Mouse (Mus musculus) forebrain, embryonic 11.5 days (tissue): ENCODE results near the gene Igfbp7. TPM values are rescaled to one million over a fixed set of nuclear protein-coding genes. Genes with fewer than 3 reads are reported as not detected.

ENCODE experiments used
- ATAC-seq: fragments of 200-750 bp; cut with Nextera tagmentation; replicated peaks from 2 replicates; pipeline ENCODE4 v1.8.0; 2017; ENCODE audit warnings: moderate TSS enrichment; ENCODE audit not compliant: low FRiP score
- DNase-seq: peaks from one replicate; pipeline ENCODE4 v3.0.0-alpha.2; 2017; ENCODE audit warnings: low spot score
- H3K27ac ChIP-seq: fragments of 300-500 bp; sonication (generic); 2 replicates; pipeline ENCODE4 v1.5.1; 2014; ENCODE audit warnings: low read depth, low read length
- H3K27me3 ChIP-seq: fragments of 300-500 bp; sonication (generic); 2 replicates; pipeline ENCODE4 v1.6.1; 2014; ENCODE audit warnings: mild to moderate bottlenecking, low read length, mixed read lengths; ENCODE audit not compliant: control insufficient read depth, insufficient read depth
- H3K36me3 ChIP-seq: fragments of 300-500 bp; sonication (generic); 2 replicates; pipeline ENCODE4 v1.6.1; 2014; ENCODE audit warnings: mild to moderate bottlenecking, low read length, moderate library complexity, mixed read lengths; ENCODE audit not compliant: control insufficient read depth, insufficient read depth
- H3K4me1 ChIP-seq: fragments of 300-500 bp; sonication (generic); replicated peaks from 2 replicates; pipeline ENCODE4 v1.6.1; 2014; ENCODE audit warnings: low read length, mixed read lengths; ENCODE audit not compliant: control insufficient read depth, insufficient read depth
- H3K4me2 ChIP-seq: fragments of 300-500 bp; sonication (generic); 2 replicates; pipeline ENCODE4 v1.6.1; 2014; ENCODE audit warnings: low read depth, mild to moderate bottlenecking, low read length, moderate library complexity, mixed read lengths; ENCODE audit not compliant: severe bottlenecking
- H3K4me3 ChIP-seq: fragments of 300-500 bp; sonication (generic); 2 replicates; pipeline ENCODE4 v1.5.1; 2014; ENCODE audit warnings: low read depth, low read length
- H3K9ac ChIP-seq: fragments of 300-500 bp; sonication (generic); 2 replicates; pipeline ENCODE4 v1.6.1; 2014; ENCODE audit warnings: low read length
- H3K9me3 ChIP-seq: fragments of 300-500 bp; sonication (generic); 2 replicates; pipeline ENCODE4 v1.6.1; 2016; ENCODE audit warnings: low read length, mixed read lengths; ENCODE audit not compliant: control insufficient read depth
- WGBS: fragments of 180-500 bp; shearing (Covaris S2); extraction: QIAGEN DNeasy Blood & Tissue Kit; methylation state at CpG from one replicate; pipeline ENCODE4 v1.1.7; 2014; 5-methylcytosine and 5-hydroxymethylcytosine counted together
- polyA plus RNA-seq: library from polyadenylated mRNA; unstranded; fragments of >200 nt; fragmentation: Nextera tagmentation; extraction: Ambion mirVana; gene quantifications from 2 replicates; pipeline ENCODE4 v1.2.1, GENCODE M21; 2014

Igfbp7 gene
- polyA plus RNA-seq, 1 experiment from 2014 or later = 15.4 TPM

- Histone ChIP-seq H3K27me3 (no peaks in the 10 kb centered on the region), H3K27ac (no peak overlapping the region), H3K36me3 (no peaks in the 10 kb centered on the region), H3K4me2 (no peak overlapping the region), H3K4me1 (no peaks in the 10 kb centered on the region), H3K9ac (no peak overlapping the region), H3K9me3 (no peaks in the 10 kb centered on the region), H3K4me3 (no peak overlapping the region)
- 83% methylated on average over 9 of the region's 9 CpGs for WGBS
- DNase-seq (no peak), ATAC-seq (no peak)
Observed at GRCm38 (mm10) chr5:77433561-77433960, 25.7 kb upstream of the Igfbp7 start.

- Histone ChIP-seq H3K36me3 (no peaks in the 10 kb centered on the region), H3K27ac (no peak overlapping the region), H3K4me2 (no peak overlapping the region), H3K4me3 (no peak overlapping the region), H3K9me3 (no peaks in the 10 kb centered on the region), H3K4me1 (no peaks in the 10 kb centered on the region), H3K27me3 (no peaks in the 10 kb centered on the region), H3K9ac (no peak overlapping the region)
- no peak for DNase-seq
- no peak for ATAC-seq
- 60% methylated on average over 3 of the region's 3 CpGs for WGBS
Observed at GRCm38 (mm10) chr5:77433119-77433518, 25.3 kb upstream of the Igfbp7 start.

GRCm38 (mm10) chr5:77432446-77432845 lies 24.6 kb upstream of the Igfbp7 start:
- WGBS = 79% methylated on average over 2 of the region's 2 CpGs
- H3K4me3 ChIP-seq = no peak overlapping the region
- H3K4me1 ChIP-seq = no peaks in the 10 kb centered on the region
- H3K9me3 ChIP-seq = no peaks in the 10 kb centered on the region
- ATAC-seq (no peak), DNase-seq (no peak)
- no peak overlapping the region for H3K9ac ChIP-seq
- no peaks in the 10 kb centered on the region for H3K27me3 ChIP-seq
- no peak overlapping the region for H3K4me2 ChIP-seq
- H3K36me3 ChIP-seq = no peaks in the 10 kb centered on the region
- no peak overlapping the region for H3K27ac ChIP-seq

GRCm38 (mm10) chr5:77431068-77431467 lies 23.2 kb upstream of the Igfbp7 start:
- H3K36me3 ChIP-seq = no peaks in the 10 kb centered on the region
- no peak overlapping the region for H3K4me3 ChIP-seq
- no peak overlapping the region for H3K27ac ChIP-seq
- no peaks in the 10 kb centered on the region for H3K4me1 ChIP-seq
- no peaks in the 10 kb centered on the region for H3K27me3 ChIP-seq
- H3K9ac ChIP-seq = no peak overlapping the region
- H3K4me2 ChIP-seq = no peak overlapping the region
- ATAC-seq (no peak), DNase-seq (no peak)
- H3K9me3 ChIP-seq = no peaks in the 10 kb centered on the region
- 88% methylated on average over 9 of the region's 9 CpGs for WGBS

GRCm38 (mm10) chr5:77430471-77430870 lies 22.6 kb upstream of the Igfbp7 start:
- H3K4me3 ChIP-seq = no peak overlapping the region
- no peaks in the 10 kb centered on the region for H3K36me3 ChIP-seq
- H3K9ac ChIP-seq = no peak overlapping the region
- H3K9me3 ChIP-seq = no peaks in the 10 kb centered on the region
- WGBS = 91% methylated on average over 11 of the region's 11 CpGs
- no peak overlapping the region for H3K27ac ChIP-seq
- no peaks in the 10 kb centered on the region for H3K4me1 ChIP-seq
- DNase-seq (no peak), ATAC-seq (no peak)
- no peak overlapping the region for H3K4me2 ChIP-seq
- H3K27me3 ChIP-seq = no peaks in the 10 kb centered on the region

- Histone ChIP-seq H3K4me2 (no peak overlapping the region), H3K4me3 (no peak overlapping the region), H3K36me3 (no peaks in the 10 kb centered on the region), H3K27ac (no peak overlapping the region), H3K27me3 (no peaks in the 10 kb centered on the region), H3K9me3 (no peaks in the 10 kb centered on the region), H3K4me1 (no peaks in the 10 kb centered on the region), H3K9ac (no peak overlapping the region)
- ATAC-seq (no peak), DNase-seq (no peak)
- 95% methylated on average over 4 of the region's 4 CpGs for WGBS
Observed at GRCm38 (mm10) chr5:77430049-77430448, 22.2 kb upstream of the Igfbp7 start.

DNA sequence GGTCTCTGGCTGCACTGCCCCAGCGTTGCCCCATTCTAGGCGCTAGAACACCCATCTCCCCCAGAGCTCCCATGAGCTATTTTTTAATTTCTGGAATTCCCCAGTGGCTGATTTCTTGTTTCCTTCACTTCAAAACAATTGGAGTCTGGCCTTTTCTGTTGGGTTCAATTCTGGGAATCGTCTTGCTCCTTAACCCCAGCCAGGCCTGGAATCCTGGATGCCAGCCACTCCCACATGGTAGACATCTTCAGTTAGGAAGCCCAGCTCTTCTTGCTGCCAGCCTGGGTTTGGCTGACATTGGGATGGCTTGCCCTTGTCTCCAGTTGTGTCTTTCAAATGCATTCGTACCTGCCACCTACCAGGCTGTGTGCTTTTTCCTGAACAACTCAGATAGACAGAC lies 20.7 kb upstream of the Igfbp7 start:
- Histone ChIP-seq H3K27me3 (no peaks in the 10 kb centered on the region), H3K9me3 (no peaks in the 10 kb centered on the region), H3K4me3 (no peak overlapping the region), H3K27ac (no peak overlapping the region), H3K9ac (no peak overlapping the region), H3K36me3 (no peaks in the 10 kb centered on the region), H3K4me2 (no peak overlapping the region), H3K4me1 (no peaks in the 10 kb centered on the region)
- WGBS = 87% methylated on average over 4 of the region's 4 CpGs
- DNase-seq (no peak), ATAC-seq (no peak)

DNA sequence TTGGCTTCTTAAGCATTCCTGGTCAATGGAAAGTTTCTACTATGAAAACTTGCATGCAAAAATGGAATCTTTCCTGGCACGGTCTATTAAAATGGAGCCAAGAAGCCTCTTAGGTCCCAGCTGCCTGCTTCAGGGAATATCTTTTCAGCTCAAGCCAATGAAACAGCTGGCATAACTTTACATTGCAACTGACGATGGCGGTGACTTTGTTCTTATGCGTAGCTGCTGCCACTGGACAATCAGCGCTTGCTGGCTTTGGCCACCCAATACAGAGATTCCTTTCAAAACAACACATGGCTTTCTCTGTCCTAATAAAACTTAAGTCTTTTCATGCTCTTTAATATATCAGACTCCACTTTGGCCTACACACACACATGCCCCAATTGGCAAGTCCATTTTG lies 20.1 kb upstream of the Igfbp7 start:
- no peak overlapping the region for H3K4me3 ChIP-seq
- no peak for ATAC-seq
- H3K27ac ChIP-seq = no peak overlapping the region
- no peak for DNase-seq
- no peaks in the 10 kb centered on the region for H3K4me1 ChIP-seq
- H3K27me3 ChIP-seq = no peaks in the 10 kb centered on the region
- H3K36me3 ChIP-seq = no peaks in the 10 kb centered on the region
- 92% methylated on average over 5 of the region's 5 CpGs for WGBS
- H3K9me3 ChIP-seq = no peaks in the 10 kb centered on the region
- H3K4me2 ChIP-seq = no peak overlapping the region
- no peak overlapping the region for H3K9ac ChIP-seq

DNA sequence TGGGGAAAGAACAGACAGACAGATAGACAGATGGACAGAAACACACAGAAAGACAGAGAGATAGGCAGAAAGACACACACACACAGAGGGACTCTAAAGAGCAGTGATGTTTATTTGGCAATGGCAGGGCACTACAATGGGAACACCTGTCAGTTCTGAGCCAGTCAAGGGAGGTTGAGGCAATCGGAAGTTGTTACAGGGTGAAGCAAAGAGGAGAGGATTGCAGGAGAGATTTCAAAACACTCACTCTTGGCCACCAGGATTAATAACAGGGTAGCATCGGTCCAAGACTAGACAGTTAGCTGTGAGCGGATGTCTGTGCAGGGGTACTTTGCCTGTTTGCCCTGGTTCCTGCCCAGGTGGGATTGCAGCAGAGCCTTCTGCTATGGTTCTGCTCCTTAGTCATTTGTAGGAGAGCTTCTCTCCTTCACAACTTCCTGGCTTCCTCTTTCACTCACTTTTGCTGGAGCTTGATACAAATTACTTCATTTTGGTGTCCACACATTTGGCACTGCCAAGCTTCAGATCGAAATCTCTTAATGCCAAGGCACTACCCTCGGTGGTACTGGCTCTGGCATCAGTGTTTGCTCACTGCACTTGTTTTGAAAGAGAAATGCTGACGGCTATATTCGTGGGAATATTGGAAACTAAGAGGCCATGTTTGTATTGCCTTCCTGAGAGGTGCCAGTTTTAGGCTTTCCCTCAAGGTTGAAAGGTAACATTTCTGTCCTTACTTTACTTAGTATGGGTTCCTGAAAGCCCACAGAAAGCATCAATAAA lies 18.1 kb upstream of the Igfbp7 start:
- H3K27ac ChIP-seq = no peak overlapping the region
- WGBS = 76% methylated on average over 7 of the region's 7 CpGs
- H3K4me2 ChIP-seq = no peak overlapping the region
- H3K36me3 ChIP-seq = no peaks in the 10 kb centered on the region
- H3K4me1 ChIP-seq = no peaks in the 10 kb centered on the region
- no peak for DNase-seq
- no peaks in the 10 kb centered on the region; the same call in 1 of the 2 replicates for H3K9me3 ChIP-seq
- H3K4me3 ChIP-seq = no peak overlapping the region
- ATAC-seq = no peak
- H3K9ac ChIP-seq = no peak overlapping the region
- H3K27me3 ChIP-seq = no peaks in the 10 kb centered on the region
